Mouse (Mus musculus) mouse embryonic stem cell (cell line): ENCODE results near the gene Kcnq1.

ENCODE experiments used
- in situ Hi-C, 2 experiments: fragments of 300-500 bp; cut with MboI; formaldehyde crosslinking; loops; 1 replicate in 1 of 2; 3 replicates in 1 of 2; pipeline ENCODE4 v1.14.3; 2019 to 2020; ENCODE audit warnings: low sequenced_read_pairs in 2 of 2, low pct_unique_long_range_greater_than_20kb in 1 of 2, mixed read lengths in 1 of 2; ENCODE audit not compliant: unreplicated experiment in 1 of 2

Kcnq1 gene

GRCm38 (mm10) chr7:143318512-143318911 lies 212.3 kb downstream of the Kcnq1 start:
- in situ Hi-C loops, result no loop called here

DNA sequence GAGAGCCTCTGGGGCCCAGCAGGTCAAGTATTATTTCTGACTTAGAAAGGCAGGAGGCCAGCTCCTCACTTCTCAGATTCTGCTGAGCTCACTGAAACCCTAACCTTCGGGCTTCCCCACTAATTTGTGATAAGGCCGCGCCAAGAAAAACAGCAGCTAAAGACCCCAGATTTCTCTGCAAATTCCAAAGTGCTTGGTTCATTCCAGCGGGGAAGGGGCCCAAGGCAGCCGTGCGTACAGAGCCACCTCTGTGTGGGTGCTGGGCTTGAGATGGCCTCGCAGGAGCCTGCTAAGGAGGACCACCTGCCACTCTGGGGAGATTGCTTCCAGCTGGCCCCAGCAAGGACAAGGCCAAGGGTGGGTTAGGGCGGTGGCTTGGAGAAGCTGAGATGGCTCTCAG lies 214.2 kb downstream of the Kcnq1 start:
- in situ Hi-C loops, result no loop called here

DNA sequence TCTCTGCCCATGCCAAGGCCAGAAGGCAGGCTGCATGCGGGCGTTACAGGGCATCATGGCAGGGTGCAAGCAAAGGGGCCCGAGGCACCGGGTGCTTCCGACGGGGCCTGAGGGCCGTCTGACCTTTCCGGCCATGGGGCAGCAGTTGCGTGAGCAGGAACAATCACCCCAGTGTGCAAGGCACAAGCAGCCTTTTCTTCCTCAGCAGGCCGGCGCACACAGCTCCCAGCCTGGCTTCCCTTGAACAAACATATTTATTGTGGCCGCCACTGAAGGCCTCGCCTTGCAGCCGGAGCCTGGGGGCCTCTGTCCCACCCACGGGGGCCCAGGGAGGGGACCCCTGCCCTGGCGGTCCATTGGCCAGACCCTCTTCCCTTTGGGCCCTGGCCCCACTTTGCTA lies 218.9 kb downstream of the Kcnq1 start:
- in situ Hi-C loops, result no loop called here

GRCm38 (mm10) chr7:143328185-143328915 lies 222.2 kb downstream of the Kcnq1 start:
- in situ Hi-C loops, result no loop called here

DNA sequence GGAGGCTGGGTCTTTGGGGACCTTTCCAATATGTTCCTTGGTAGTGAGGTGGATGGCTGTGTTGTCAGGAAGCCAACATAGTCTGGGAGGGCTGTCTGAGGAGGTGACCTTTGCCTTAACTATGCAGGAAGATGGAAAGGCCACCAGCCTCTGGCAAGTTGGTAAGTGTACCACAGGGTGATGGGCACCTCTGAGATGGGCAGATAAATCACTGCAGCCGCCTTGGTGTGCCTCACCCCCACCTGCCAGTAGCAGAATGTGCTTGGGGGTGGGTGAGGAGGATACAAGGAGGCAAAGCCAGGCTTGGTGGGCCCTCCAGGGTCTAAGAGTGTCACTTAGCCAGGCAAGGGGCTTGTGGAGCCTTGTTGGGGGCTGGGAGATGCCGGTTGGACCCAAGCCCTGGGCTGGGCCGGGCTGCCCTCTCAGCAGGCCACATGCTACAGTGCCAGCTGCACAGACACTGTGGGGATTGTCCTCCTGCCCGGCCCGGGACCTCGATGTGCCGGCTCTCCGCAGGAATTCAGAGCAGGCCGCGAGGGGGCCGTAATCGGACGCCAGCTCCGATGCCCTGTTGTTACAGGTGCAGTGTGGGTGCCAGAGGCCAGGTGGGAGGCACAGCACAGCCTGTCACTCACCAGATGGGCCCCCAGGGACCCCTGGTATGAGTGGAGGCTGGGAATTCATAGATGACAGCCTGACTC lies 223.1 kb downstream of the Kcnq1 start:
- in situ Hi-C loops, result no loop called here

DNA sequence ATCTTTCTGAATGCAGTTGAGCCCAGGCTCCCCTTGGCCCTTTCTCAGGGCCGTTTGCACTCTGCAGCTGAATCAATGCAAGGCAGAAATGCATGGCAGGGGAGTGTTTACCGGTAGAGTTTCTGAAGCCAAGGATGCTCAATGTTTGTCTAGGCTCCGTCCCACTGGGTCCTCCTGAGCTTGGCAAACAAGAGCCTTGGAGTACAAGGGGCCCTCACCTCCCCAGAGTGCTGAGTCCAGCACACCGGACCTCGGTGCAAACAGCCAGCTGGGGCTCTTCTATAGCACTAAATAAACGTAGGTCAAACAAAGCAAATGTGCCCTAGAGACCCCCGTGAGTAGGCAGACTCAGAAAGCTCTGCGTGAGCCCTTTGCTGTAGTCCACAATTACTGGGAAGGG lies 226.9 kb downstream of the Kcnq1 start:
- in situ Hi-C loops, result no loop called here

DNA sequence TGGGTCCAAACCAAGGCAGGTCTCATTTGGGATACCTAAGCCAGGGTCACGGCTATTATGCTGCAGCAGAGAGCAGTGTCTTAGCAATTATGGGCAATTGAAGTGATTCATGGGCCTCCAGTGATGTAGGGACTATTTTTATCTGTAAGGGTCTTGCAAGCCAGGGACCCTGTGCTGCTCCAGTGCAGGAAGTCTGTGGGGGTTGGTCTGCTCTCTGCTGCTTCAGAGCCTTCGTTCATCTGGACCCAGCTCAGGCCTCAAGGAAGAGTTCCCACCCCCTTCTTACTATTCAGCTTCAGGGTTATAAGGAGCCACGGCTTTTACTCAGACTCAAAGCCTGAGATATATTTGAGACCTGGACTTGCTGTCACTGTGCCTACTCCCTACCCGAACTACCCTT lies 227.4 kb downstream of the Kcnq1 start:
- in situ Hi-C loops, result no loop called here

DNA sequence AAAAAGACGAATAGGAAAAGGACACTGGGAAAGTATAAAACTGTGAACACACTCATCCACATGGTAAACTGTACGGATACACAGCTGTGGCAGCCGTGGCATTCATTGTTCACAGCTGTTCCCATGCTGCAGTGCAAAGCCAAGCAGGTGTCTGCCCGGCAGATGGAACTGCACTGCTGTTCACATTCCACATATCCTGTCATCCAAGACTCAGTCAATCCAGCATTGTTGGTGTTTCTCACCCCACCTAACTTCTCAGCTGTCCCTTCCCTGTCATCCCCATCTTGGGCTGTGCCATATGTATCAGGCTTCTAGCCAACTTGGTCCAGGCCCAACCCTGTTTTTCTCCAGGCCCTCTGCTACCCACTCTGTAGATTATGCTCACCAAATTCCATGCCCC lies 232.5 kb downstream of the Kcnq1 start:
- in situ Hi-C loops, result no loop called here

- in situ Hi-C loops, result no loop called here
Observed at GRCm38 (mm10) chr7:143340601-143341281, 234.6 kb downstream of the Kcnq1 start.

DNA sequence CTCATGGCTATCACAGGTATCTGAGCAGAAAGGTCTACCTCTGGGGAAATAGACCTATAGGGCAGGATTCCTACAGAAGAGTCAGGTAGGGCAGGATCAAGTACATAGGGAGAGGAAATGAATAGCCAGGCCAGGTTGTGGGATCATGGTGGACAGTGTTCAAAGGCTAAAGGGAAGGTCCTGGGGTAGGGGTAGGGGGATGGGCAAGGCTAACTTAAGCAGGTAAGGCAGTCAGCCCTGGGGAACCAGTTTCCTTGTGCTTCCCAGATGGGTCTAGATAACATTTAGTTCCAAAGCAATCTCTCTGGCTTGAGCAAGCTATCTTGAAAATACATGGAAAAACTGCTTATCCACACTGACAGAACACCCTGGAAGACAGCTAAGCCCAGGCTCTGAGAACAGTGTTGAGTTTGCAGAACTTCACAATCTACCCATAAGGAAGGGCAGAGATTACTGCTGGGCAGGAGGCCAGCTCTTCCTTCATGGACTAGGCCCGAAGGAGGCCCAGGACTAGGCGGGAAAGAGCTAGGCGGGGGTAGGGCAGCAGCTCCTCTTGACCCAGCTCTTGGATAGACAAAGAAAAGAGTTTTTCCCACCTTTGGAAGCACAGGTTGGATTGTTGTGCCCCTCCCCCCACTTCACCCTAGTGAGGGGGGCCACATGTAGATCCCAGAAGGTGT lies 235.3 kb downstream of the Kcnq1 start:
- in situ Hi-C loops, result no loop called here

- in situ Hi-C loops, result no loop called here
Observed at GRCm38 (mm10) chr7:143343781-143344306, 237.7 kb downstream of the Kcnq1 start.

DNA sequence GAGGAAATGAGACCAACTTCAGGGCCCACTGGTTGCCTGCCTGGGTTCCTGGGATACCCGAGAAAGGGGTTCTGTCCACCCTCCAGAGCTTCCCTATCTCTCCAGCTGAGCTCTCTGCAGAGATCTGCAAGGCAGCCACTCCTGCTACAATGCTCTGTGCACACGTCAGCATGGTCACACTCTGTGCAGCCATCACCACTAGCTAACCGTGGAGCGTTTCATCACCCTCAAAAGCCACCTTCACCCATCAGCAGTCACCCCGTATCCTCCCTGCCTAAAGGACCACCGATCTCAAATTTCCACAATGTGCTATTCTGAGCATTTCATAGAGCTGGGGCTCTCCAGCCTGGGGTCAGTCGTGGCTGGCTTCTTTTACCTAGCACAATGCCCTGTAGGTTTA lies 243.1 kb downstream of the Kcnq1 start:
- in situ Hi-C loops, result no loop called here

- in situ Hi-C loops, result no loop called here
Observed at GRCm38 (mm10) chr7:143349848-143350247, 243.7 kb downstream of the Kcnq1 start.

DNA sequence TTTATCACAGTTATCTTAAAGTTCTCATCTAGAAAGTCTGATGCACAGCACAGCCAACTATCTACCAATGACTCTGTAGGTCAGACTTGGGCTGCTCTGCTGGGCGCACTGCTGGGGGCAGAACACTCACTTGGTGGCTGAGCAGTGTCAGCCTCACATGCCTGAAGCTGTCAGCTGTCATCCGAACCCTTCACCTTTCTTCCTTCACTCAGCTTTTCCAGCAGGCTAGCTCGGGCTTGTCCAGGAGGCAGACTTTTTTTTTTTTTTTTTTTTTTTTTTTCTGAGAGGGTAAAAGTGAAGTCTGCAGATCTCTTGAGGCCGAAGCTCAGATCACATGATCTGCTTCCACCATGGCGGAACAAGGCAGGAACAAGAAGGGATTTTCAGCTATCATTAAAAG lies 249.7 kb downstream of the Kcnq1 start:
- in situ Hi-C loops, result no loop called here

- in situ Hi-C loops, result no loop called here
Observed at GRCm38 (mm10) chr7:143357109-143357508, 250.9 kb downstream of the Kcnq1 start.

GRCm38 (mm10) chr7:143357831-143358230 lies 251.7 kb downstream of the Kcnq1 start:
- in situ Hi-C loops, result no loop called here

- in situ Hi-C loops, result no loop called here
Observed at GRCm38 (mm10) chr7:143359762-143360161, 253.6 kb downstream of the Kcnq1 start.

DNA sequence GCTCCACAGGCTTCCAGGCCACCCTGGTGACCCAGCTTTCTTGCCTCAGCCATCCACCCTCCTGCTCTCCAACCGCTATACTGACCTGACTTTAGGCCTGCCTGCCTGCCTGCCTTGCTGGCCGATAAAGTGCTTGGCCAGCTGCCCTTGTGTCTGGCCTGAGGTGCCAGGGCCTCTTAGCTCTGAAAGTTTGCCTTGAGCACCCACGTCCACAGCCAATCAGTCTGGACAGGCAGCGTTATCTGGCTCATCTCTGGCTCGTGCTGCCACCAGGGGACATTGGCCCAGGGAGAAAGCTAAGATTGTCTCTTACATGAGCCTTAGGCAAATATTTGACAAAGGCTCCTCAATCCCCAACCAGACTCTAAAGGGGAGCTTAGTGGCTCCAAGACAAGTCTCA lies 254.6 kb downstream of the Kcnq1 start:
- in situ Hi-C loops, result no loop called here
